Mouse (Mus musculus): ENCODE results near the gene Fgf12. TPM values are rescaled to one million over a fixed set of nuclear protein-coding genes. Genes with fewer than 3 reads are reported as not detected.

Fgf12 gene
- polyA plus RNA-seq, 1 experiment from 2014 or later = 6.6 TPM

DNA sequence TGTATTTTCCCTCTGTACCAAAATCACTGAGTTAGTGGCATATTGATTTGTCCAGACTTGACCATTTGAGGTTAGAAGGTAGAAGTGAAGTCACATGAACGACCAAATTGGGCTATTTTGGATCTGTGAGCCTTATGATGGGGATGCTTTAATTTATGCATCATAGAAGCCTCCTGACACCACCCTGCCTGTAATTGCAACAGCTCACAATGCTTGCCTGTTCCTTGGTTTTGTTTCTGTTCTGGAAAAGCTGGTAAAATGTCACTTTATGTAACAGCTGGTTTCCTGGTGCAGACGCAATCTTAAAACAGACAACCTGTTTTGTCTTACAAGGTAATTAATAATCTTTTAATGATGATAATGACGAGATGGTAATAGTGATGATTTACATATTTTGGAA, 213.4 kb downstream of the Fgf12 start:
- Histone ChIP-seq H3K36me3 (no peaks in the 10 kb centered on the region), H3K9ac (no peak overlapping the region), H3K4me3 (no peak overlapping the region), H3K4me2 (replicated peaks) (no peak overlapping the region), H3K27ac (no peak overlapping the region), H3K27me3 (no peaks in the 10 kb centered on the region), H3K4me1 (no peaks in the 10 kb centered on the region), H3K9me3 (no peaks in the 10 kb centered on the region)
- 71% methylated on average over 3 of the region's 3 CpGs for WGBS
- no peak for ATAC-seq (ENCODE audit: insufficient number of reproducible peaks, insufficient read depth, low FRiP score, low TSS enrichment)

- H3K36me3 ChIP-seq = no peaks in the 10 kb centered on the region
- H3K4me3 ChIP-seq = 0 out of 2 replicates have a peak overlapping the region, but pooled peaks have one; percentile 6
- ATAC-seq (ENCODE audit: insufficient number of reproducible peaks, insufficient read depth, low FRiP score, low TSS enrichment) = peak; percentile 85
- 0 out of 2 replicates have a peak, but pooled peaks cover 4% of the 10 kb centered on the region for H3K27me3 ChIP-seq
- peak overlapping the region; percentile 42 for H3K4me2 ChIP-seq (replicated peaks)
- H3K9me3 ChIP-seq = no peaks in the 10 kb centered on the region
- peaks cover 3% of the 10 kb centered on the region; the same call in 1 of the 2 replicates for H3K4me1 ChIP-seq
- H3K27ac ChIP-seq = no peak overlapping the region
- H3K9ac ChIP-seq = no peak overlapping the region
- WGBS = 27% methylated on average over 21 of the region's 21 CpGs
Measured at GRCm38 (mm10) chr16:28517596-28518524, 235.0 kb downstream of the Fgf12 start.

DNA sequence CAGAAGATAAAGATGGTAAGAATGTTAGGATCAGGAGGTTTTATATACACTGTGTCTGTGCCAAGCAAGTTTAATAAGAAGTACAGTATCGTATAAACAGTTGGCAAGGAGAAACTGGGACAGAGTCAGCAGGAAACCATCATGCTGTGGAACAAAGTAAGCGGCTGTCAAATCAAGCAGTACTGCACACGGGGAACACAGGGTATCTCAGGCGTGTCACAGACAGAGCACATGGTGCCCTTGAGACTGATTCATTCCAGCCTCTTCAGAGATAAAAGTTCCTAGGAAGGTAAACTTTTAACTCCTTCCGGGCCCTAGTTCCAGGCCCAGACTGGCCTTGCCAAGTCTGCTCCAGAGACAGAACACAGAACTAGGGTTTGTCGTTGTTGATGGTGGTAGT, 240.4 kb downstream of the Fgf12 start:
- H3K4me2 ChIP-seq (replicated peaks) = no peak overlapping the region
- H3K9ac ChIP-seq = no peak overlapping the region
- no peaks in the 10 kb centered on the region for H3K36me3 ChIP-seq
- no peaks in the 10 kb centered on the region for H3K27me3 ChIP-seq
- H3K4me3 ChIP-seq = no peak overlapping the region
- 69% methylated on average over 6 of the region's 6 CpGs for WGBS
- no peaks in the 10 kb centered on the region for H3K9me3 ChIP-seq
- ATAC-seq (ENCODE audit: insufficient number of reproducible peaks, insufficient read depth, low FRiP score, low TSS enrichment) = no peak
- H3K27ac ChIP-seq = no peak overlapping the region
- no peaks in the 10 kb centered on the region for H3K4me1 ChIP-seq

GRCm38 (mm10) chr16:28511413-28511812, 241.5 kb downstream of the Fgf12 start:
- H3K27ac ChIP-seq = no peak overlapping the region
- WGBS = 28% methylated on average over 5 of the region's 5 CpGs
- no peak overlapping the region for H3K4me2 ChIP-seq (replicated peaks)
- no peaks in the 10 kb centered on the region for H3K9me3 ChIP-seq
- no peak overlapping the region for H3K9ac ChIP-seq
- H3K36me3 ChIP-seq = no peaks in the 10 kb centered on the region
- H3K4me1 ChIP-seq = no peaks in the 10 kb centered on the region
- no peaks in the 10 kb centered on the region for H3K27me3 ChIP-seq
- ATAC-seq (ENCODE audit: insufficient number of reproducible peaks, insufficient read depth, low FRiP score, low TSS enrichment) = no peak
- no peak overlapping the region for H3K4me3 ChIP-seq

- WGBS = 87% methylated on average over 12 of the region's 12 CpGs
- H3K9ac ChIP-seq = no peak overlapping the region
Measured at GRCm38 (mm10) chr16:28497971-28498607, 254.8 kb downstream of the Fgf12 start.

GRCm38 (mm10) chr16:28491711-28492110, 261.2 kb downstream of the Fgf12 start:
- Histone ChIP-seq H3K27me3 (no peaks in the 10 kb centered on the region), H3K4me1 (no peaks in the 10 kb centered on the region), H3K4me3 (no peak overlapping the region), H3K9me3 (no peaks in the 10 kb centered on the region), H3K9ac (no peak overlapping the region), H3K27ac (no peak overlapping the region), H3K4me2 (replicated peaks) (no peak overlapping the region), H3K36me3 (no peaks in the 10 kb centered on the region)
- WGBS = 26% methylated on average over 6 of the region's 6 CpGs
- no peak for ATAC-seq (ENCODE audit: insufficient number of reproducible peaks, insufficient read depth, low FRiP score, low TSS enrichment)

More at GRCm38 (mm10) chr16:28497971-28498607, 254.8 kb downstream of the Fgf12 start:
- H3K36me3 ChIP-seq = no peaks in the 10 kb centered on the region
- no peak overlapping the region for H3K27ac ChIP-seq
- H3K9me3 ChIP-seq = no peaks in the 10 kb centered on the region
- no peak overlapping the region for H3K4me3 ChIP-seq
- no peak overlapping the region for H3K4me2 ChIP-seq (replicated peaks)
- no peaks in the 10 kb centered on the region for H3K4me1 ChIP-seq
- H3K27me3 ChIP-seq = no peaks in the 10 kb centered on the region
- no peak for ATAC-seq (ENCODE audit: insufficient number of reproducible peaks, insufficient read depth, low FRiP score, low TSS enrichment)

GRCm38 (mm10) chr16:28490515-28490914, 262.4 kb downstream of the Fgf12 start:
- Histone ChIP-seq H3K4me3 (no peak overlapping the region), H3K27ac (no peak overlapping the region), H3K4me1 (no peaks in the 10 kb centered on the region), H3K4me2 (replicated peaks) (no peak overlapping the region), H3K27me3 (no peaks in the 10 kb centered on the region), H3K9me3 (no peaks in the 10 kb centered on the region), H3K9ac (no peak overlapping the region), H3K36me3 (no peaks in the 10 kb centered on the region)
- WGBS = 15% methylated on average over 6 of the region's 6 CpGs
- ATAC-seq (ENCODE audit: insufficient number of reproducible peaks, insufficient read depth, low FRiP score, low TSS enrichment) = peak; percentile 75; the same call in 1 of the 2 replicates

GRCm38 (mm10) chr16:28484920-28485319, 267.9 kb downstream of the Fgf12 start:
- no peaks in the 10 kb centered on the region for H3K36me3 ChIP-seq
- WGBS = 78% methylated on average over 3 of the region's 3 CpGs
- H3K4me3 ChIP-seq = no peak overlapping the region
- peaks cover 4% of the 10 kb centered on the region; the same call in 1 of the 2 replicates for H3K9me3 ChIP-seq
- H3K27ac ChIP-seq = no peak overlapping the region
- H3K9ac ChIP-seq = no peak overlapping the region
- no peak for ATAC-seq (ENCODE audit: insufficient number of reproducible peaks, insufficient read depth, low FRiP score, low TSS enrichment)
- H3K4me1 ChIP-seq = no peaks in the 10 kb centered on the region
- no peaks in the 10 kb centered on the region for H3K27me3 ChIP-seq
- H3K4me2 ChIP-seq (replicated peaks) = no peak overlapping the region

DNA sequence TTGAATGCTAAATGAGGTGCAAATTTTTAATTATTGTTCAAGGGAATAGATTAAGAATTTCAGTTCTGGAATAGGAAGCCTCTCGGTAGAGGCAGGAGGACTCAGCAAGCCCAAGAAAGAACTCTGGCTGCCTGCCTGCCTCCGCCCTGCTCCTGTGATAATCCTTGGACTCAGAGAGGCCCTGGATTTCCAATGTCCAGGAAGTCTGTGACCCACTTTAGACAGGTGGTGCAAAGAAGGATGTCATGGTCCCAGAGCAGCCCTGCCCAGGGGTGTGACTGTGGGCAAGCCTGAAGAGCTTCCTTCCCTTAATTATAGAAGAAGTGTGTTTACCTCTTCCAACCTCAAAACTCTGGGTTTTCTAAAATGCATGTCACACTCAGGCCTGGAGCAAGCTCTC, 273.8 kb downstream of the Fgf12 start:
- Histone ChIP-seq H3K27me3 (no peaks in the 10 kb centered on the region), H3K4me2 (replicated peaks) (no peak overlapping the region), H3K4me3 (no peak overlapping the region), H3K27ac (no peak overlapping the region), H3K9ac (no peak overlapping the region), H3K9me3 (peaks cover 4% of the 10 kb centered on the region; the same call in 1 of the 2 replicates), H3K36me3 (no peaks in the 10 kb centered on the region), H3K4me1 (no peaks in the 10 kb centered on the region)
- WGBS = 92% methylated on average over 2 of the region's 2 CpGs
- no peak for ATAC-seq (ENCODE audit: insufficient number of reproducible peaks, insufficient read depth, low FRiP score, low TSS enrichment)

DNA sequence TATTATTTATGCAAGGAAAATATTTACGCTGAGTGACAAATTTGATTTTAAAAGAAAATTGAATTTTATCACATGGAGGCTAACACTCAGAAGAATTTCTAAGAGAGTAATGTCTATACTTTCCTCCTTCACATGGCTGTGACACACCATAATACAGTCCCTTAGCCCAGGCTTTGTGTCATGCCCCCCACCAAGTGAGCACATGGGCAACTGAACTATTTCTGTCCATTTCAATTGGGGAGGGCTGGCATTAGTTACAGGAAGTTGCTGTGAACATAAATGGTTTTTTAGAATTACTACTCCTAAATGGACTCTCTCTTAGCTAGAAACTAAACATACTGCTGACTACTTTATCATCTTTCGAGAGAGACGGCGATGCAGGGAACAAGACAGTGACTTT, 276.2 kb downstream of the Fgf12 start:
- no peak overlapping the region for H3K27ac ChIP-seq
- 91% methylated on average over 4 of the region's 4 CpGs for WGBS
- no peak for ATAC-seq (ENCODE audit: insufficient number of reproducible peaks, insufficient read depth, low FRiP score, low TSS enrichment)
- no peaks in the 10 kb centered on the region for H3K4me1 ChIP-seq
- H3K4me3 ChIP-seq = no peak overlapping the region
- H3K9me3 ChIP-seq = peaks cover 4% of the 10 kb centered on the region; the same call in 1 of the 2 replicates
- no peaks in the 10 kb centered on the region for H3K27me3 ChIP-seq
- H3K36me3 ChIP-seq = no peaks in the 10 kb centered on the region
- no peak overlapping the region for H3K9ac ChIP-seq
- no peak overlapping the region for H3K4me2 ChIP-seq (replicated peaks)

GRCm38 (mm10) chr16:28475553-28475952, 277.3 kb downstream of the Fgf12 start:
- no peak overlapping the region for H3K27ac ChIP-seq
- H3K4me1 ChIP-seq = no peaks in the 10 kb centered on the region
- no peak overlapping the region for H3K4me3 ChIP-seq
- H3K4me2 ChIP-seq (replicated peaks) = no peak overlapping the region
- 68% methylated on average over 1 of the region's 1 CpGs for WGBS
- ATAC-seq (ENCODE audit: insufficient number of reproducible peaks, insufficient read depth, low FRiP score, low TSS enrichment) = no peak
- H3K27me3 ChIP-seq = no peaks in the 10 kb centered on the region
- H3K9ac ChIP-seq = no peak overlapping the region
- H3K9me3 ChIP-seq = no peaks in the 10 kb centered on the region
- H3K36me3 ChIP-seq = no peaks in the 10 kb centered on the region

GRCm38 (mm10) chr16:28454821-28455220, 298.0 kb downstream of the Fgf12 start:
- Histone ChIP-seq H3K4me2 (replicated peaks) (no peak overlapping the region), H3K4me3 (no peak overlapping the region), H3K9me3 (no peaks in the 10 kb centered on the region), H3K9ac (no peak overlapping the region), H3K27me3 (no peaks in the 10 kb centered on the region), H3K4me1 (no peaks in the 10 kb centered on the region), H3K27ac (no peak overlapping the region), H3K36me3 (no peaks in the 10 kb centered on the region)
- ATAC-seq (ENCODE audit: insufficient number of reproducible peaks, insufficient read depth, low FRiP score, low TSS enrichment) = no peak
- WGBS = 83% methylated on average over 3 of the region's 3 CpGs
